Mouse (Mus musculus): ENCODE measurements around the gene Tmppe. TPM values are rescaled to one million over a fixed set of nuclear protein-coding genes. Genes with fewer than 3 reads are reported as not detected.

The Tmppe gene
- total and polyA plus RNA-seq, 2 experiments = 3.0 to 3.6 TPM

DNA sequence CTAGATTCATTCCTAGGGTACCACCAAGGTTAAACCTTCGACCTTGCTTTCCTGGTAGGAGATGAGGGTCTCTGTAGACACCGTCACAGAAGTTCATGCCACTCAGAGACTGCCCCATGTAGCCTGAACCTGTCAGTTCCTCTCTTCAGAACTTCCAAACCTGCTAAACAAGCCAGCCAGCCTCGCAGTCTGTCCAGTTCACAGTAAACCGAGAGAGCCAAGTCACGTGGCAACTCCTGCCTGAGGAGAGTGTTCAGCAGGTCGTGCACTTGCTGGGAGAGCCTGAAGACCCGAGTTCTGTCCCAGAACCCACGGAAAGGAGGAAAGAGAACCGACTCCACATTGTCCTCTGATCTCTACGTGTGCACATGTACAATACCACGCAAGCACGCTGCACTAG is 13.0 kb downstream of the Tmppe start:
- no peak overlapping the region for H3K9ac ChIP-seq (ENCODE audit: low read depth, low read length)
- no peak overlapping the region for H3K4me3 ChIP-seq (ENCODE audit: insufficient read depth, low read depth, low read length)
- peaks cover 2% of the 10 kb centered on the region; the same call in 1 of the 2 replicates for H3K36me3 ChIP-seq (ENCODE audit: control insufficient read depth, insufficient read depth, low read length)
- H3K4me1 ChIP-seq (ENCODE audit: control insufficient read depth, insufficient read depth, low read length) = peaks cover 1% of the 10 kb centered on the region; the same call in 1 of the 2 replicates
- no peak overlapping the region for H3K27ac ChIP-seq (replicated peaks; ENCODE audit: insufficient read depth, low read depth, low read length)
- no peak for DNase-seq (ENCODE audit: extremely low read depth, low read depth, low spot score)
- no peaks in the 10 kb centered on the region for H3K79me2 ChIP-seq (ENCODE audit: control insufficient read depth, insufficient read depth, low read length)
- WGBS = 77% methylated on average over 12 of the region's 12 CpGs
- no peaks in the 10 kb centered on the region for H3K27me3 ChIP-seq (ENCODE audit: control insufficient read depth, insufficient read depth, low read length)
- TF ChIP-seq CTCF (IDR thresholded peaks at IDR 0.05; ENCODE audit: low read depth, low read length) = no peak
- no peak for TF ChIP-seq POLR2A (IDR thresholded peaks at IDR 0.05; ENCODE audit: extremely low read depth, insufficient read depth, low read length)

DNA sequence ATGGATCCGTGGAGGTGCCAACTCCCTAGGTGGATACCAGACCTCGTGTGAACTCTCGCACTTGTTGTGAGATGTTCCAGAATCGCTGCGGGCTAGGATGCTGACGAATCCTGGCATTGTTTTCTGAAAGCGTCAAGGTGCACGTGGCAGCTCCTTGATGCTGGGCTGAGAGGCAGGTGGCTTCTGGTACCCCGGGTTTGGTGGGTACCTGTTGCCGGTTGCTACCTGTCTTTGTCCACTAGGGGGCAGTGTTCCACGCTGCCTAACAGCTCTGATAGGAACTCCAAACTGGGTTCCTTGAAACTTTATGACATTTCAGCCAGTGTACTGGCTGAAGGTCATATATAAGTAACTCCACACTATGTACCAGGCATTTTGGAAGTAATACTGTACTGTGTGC is 14.8 kb downstream of the Tmppe start:
- no peaks in the 10 kb centered on the region for H3K27me3 ChIP-seq (ENCODE audit: control insufficient read depth, insufficient read depth, low read length)
- 41% methylated on average over 11 of the region's 11 CpGs for WGBS
- no peak overlapping the region for H3K9ac ChIP-seq (ENCODE audit: low read depth, low read length)
- no peak overlapping the region for H3K4me3 ChIP-seq (ENCODE audit: insufficient read depth, low read depth, low read length)
- peak; percentile 76 for TF ChIP-seq CTCF (IDR thresholded peaks at IDR 0.05; ENCODE audit: low read depth, low read length)
- TF ChIP-seq POLR2A (IDR thresholded peaks at IDR 0.05; ENCODE audit: extremely low read depth, insufficient read depth, low read length) = no peak
- peaks cover 1% of the 10 kb centered on the region; the same call in 1 of the 2 replicates for H3K4me1 ChIP-seq (ENCODE audit: control insufficient read depth, insufficient read depth, low read length)
- H3K79me2 ChIP-seq (ENCODE audit: control insufficient read depth, insufficient read depth, low read length) = no peaks in the 10 kb centered on the region
- DNase-seq (ENCODE audit: extremely low read depth, low read depth, low spot score) = peak; percentile 15
- no peaks in the 10 kb centered on the region for H3K36me3 ChIP-seq (ENCODE audit: control insufficient read depth, insufficient read depth, low read length)
- H3K27ac ChIP-seq (replicated peaks; ENCODE audit: insufficient read depth, low read depth, low read length) = no peak overlapping the region

- Histone ChIP-seq H3K36me3 (ENCODE audit: control insufficient read depth, insufficient read depth, low read length) (no peaks in the 10 kb centered on the region), H3K27ac (replicated peaks; ENCODE audit: insufficient read depth, low read depth, low read length) (no peak overlapping the region), H3K27me3 (ENCODE audit: control insufficient read depth, insufficient read depth, low read length) (no peaks in the 10 kb centered on the region), H3K4me3 (ENCODE audit: insufficient read depth, low read depth, low read length) (no peak overlapping the region), H3K4me1 (ENCODE audit: control insufficient read depth, insufficient read depth, low read length) (peaks cover 1% of the 10 kb centered on the region; the same call in 1 of the 2 replicates), H3K9ac (ENCODE audit: low read depth, low read length) (no peak overlapping the region), H3K79me2 (ENCODE audit: control insufficient read depth, insufficient read depth, low read length) (no peaks in the 10 kb centered on the region)
- peak; percentile 54 for DNase-seq (ENCODE audit: extremely low read depth, low read depth, low spot score)
- no peak for TF ChIP-seq POLR2A (IDR thresholded peaks at IDR 0.05; ENCODE audit: extremely low read depth, insufficient read depth, low read length)
- no peak for TF ChIP-seq CTCF (IDR thresholded peaks at IDR 0.05; ENCODE audit: low read depth, low read length)
- 47% methylated on average over 21 of the region's 21 CpGs for WGBS
Measured at GRCm38 (mm10) chr9:114416646-114417517, 16.0 kb downstream of the Tmppe start.

- Histone ChIP-seq H3K36me3 (ENCODE audit: control insufficient read depth, insufficient read depth, low read length) (no peaks in the 10 kb centered on the region), H3K4me3 (ENCODE audit: insufficient read depth, low read depth, low read length) (no peak overlapping the region), H3K9ac (ENCODE audit: low read depth, low read length) (no peak overlapping the region), H3K27ac (replicated peaks; ENCODE audit: insufficient read depth, low read depth, low read length) (no peak overlapping the region), H3K4me1 (ENCODE audit: control insufficient read depth, insufficient read depth, low read length) (peaks cover 1% of the 10 kb centered on the region; the same call in 1 of the 2 replicates), H3K27me3 (ENCODE audit: control insufficient read depth, insufficient read depth, low read length) (no peaks in the 10 kb centered on the region), H3K79me2 (ENCODE audit: control insufficient read depth, insufficient read depth, low read length) (no peaks in the 10 kb centered on the region)
- WGBS = 79% methylated on average over 7 of the region's 7 CpGs
- DNase-seq (ENCODE audit: extremely low read depth, low read depth, low spot score) = peak; percentile 28
- TF ChIP-seq CTCF (IDR thresholded peaks at IDR 0.05; ENCODE audit: low read depth, low read length) (peak; percentile 51; the same call in 1 of the 2 replicates), POLR2A (IDR thresholded peaks at IDR 0.05; ENCODE audit: extremely low read depth, insufficient read depth, low read length) (no peak)
Measured at GRCm38 (mm10) chr9:114418187-114418586, 17.3 kb downstream of the Tmppe start.

- no peak overlapping the region for H3K27ac ChIP-seq (replicated peaks; ENCODE audit: insufficient read depth, low read depth, low read length)
- H3K36me3 ChIP-seq (ENCODE audit: control insufficient read depth, insufficient read depth, low read length) = no peaks in the 10 kb centered on the region
- H3K4me1 ChIP-seq (ENCODE audit: control insufficient read depth, insufficient read depth, low read length) = peaks cover 1% of the 10 kb centered on the region; the same call in 1 of the 2 replicates
- no peak for DNase-seq (ENCODE audit: extremely low read depth, low read depth, low spot score)
- 95% methylated on average over 8 of the region's 8 CpGs for WGBS
- TF ChIP-seq CTCF (IDR thresholded peaks at IDR 0.05; ENCODE audit: low read depth, low read length) (no peak), POLR2A (IDR thresholded peaks at IDR 0.05; ENCODE audit: extremely low read depth, insufficient read depth, low read length) (no peak)
- no peaks in the 10 kb centered on the region for H3K79me2 ChIP-seq (ENCODE audit: control insufficient read depth, insufficient read depth, low read length)
- H3K27me3 ChIP-seq (ENCODE audit: control insufficient read depth, insufficient read depth, low read length) = no peaks in the 10 kb centered on the region
- no peak overlapping the region for H3K4me3 ChIP-seq (ENCODE audit: insufficient read depth, low read depth, low read length)
- H3K9ac ChIP-seq (ENCODE audit: low read depth, low read length) = no peak overlapping the region
Measured at GRCm38 (mm10) chr9:114420443-114420842, 19.5 kb downstream of the Tmppe start.

DNA sequence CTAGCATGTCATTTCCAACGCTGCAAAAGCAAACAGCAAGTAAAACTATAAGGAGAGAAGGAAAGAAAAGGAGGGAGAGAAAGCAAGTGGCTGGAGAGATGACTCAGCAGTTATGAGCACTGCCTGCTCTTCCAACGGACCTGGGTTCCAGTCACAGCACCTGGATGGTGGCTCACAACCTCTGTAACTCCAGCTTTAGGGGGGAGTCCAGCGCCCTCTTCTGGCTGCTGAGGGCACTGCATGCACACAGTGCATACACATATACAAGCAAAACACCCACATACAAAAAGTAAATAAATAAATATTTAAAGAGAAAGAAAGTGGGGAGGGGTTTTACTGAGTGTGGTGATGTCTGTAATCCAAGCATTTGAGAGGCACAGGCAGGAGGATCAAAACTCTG is 20.1 kb downstream of the Tmppe start:
- 77% methylated on average over 3 of the region's 3 CpGs for WGBS
- Histone ChIP-seq H3K27ac (replicated peaks; ENCODE audit: insufficient read depth, low read depth, low read length) (no peak overlapping the region), H3K27me3 (ENCODE audit: control insufficient read depth, insufficient read depth, low read length) (no peaks in the 10 kb centered on the region), H3K36me3 (ENCODE audit: control insufficient read depth, insufficient read depth, low read length) (no peaks in the 10 kb centered on the region; the same call in 1 of the 2 replicates), H3K4me3 (ENCODE audit: insufficient read depth, low read depth, low read length) (no peak overlapping the region), H3K4me1 (ENCODE audit: control insufficient read depth, insufficient read depth, low read length) (peaks cover 1% of the 10 kb centered on the region; the same call in 1 of the 2 replicates), H3K79me2 (ENCODE audit: control insufficient read depth, insufficient read depth, low read length) (no peaks in the 10 kb centered on the region), H3K9ac (ENCODE audit: low read depth, low read length) (no peak overlapping the region)
- no peak for DNase-seq (ENCODE audit: extremely low read depth, low read depth, low spot score)
- TF ChIP-seq CTCF (IDR thresholded peaks at IDR 0.05; ENCODE audit: low read depth, low read length) (peak; percentile 40; the same call in 1 of the 2 replicates), POLR2A (IDR thresholded peaks at IDR 0.05; ENCODE audit: extremely low read depth, insufficient read depth, low read length) (no peak)

All from liver, adult 2 months (tissue).